Mouse (Mus musculus): ENCODE results near the gene Fbxw21.

Gene Fbxw21

DNA sequence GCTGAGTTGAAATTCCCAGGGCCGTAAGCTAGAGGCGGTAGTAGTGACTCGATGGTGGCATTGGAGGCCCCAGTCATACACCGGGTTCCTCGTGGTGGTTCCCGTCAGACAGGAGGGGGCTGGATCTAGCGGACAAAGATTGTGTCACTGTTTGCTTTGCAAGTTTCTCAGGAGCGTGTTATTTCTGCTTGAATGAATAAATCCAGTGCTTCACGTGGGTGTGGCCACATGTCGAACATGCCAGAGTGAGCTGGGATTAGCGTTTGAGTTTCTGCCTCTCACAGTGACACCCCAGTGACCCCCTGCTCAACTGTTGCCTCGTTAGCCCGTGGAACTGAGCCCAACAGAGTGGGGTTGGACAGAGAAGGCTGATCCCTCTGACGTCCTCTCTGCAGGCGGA lies 71.4 kb downstream of the Fbxw21 start:
- in situ Hi-C loops (cut with MseI, MboI): no loop called here

Data from mouse trophoblast stem cell (cell line).